Mouse (Mus musculus) lung, adult 2 months (tissue): Measurements from ENCODE around the gene Cebpg.
A peak's percentile ranks its signal among the peaks of the same experiment; 100 is the strongest.

ENCODE experiments used
- CTCF ChIP-seq: fragments of 200-500 bp; IDR thresholded peaks from 2 replicates; pipeline ENCODE4 v1.5.1; 2011; ENCODE audit warnings: mild to moderate bottlenecking, low read length, control low read depth; ENCODE audit not compliant: insufficient read depth
- POLR2A ChIP-seq: fragments of 200-500 bp; IDR thresholded peaks from 2 replicates; pipeline ENCODE4 v1.6.1; 2011; ENCODE audit warnings: low read depth, mild to moderate bottlenecking, control low read depth, low read length, borderline replicate concordance; ENCODE audit errors: extremely low read depth

GRCm38 (mm10) chr7:35056436-35056864, at the start of gene Cebpg:
- no peak for TF ChIP-seq CTCF
- TF ChIP-seq POLR2A, result peak; percentile 69; the same call in 1 of the 2 replicates
